22 mouse cellular contexts compared by ENCODE assay signal in the genomic region with DNA sequence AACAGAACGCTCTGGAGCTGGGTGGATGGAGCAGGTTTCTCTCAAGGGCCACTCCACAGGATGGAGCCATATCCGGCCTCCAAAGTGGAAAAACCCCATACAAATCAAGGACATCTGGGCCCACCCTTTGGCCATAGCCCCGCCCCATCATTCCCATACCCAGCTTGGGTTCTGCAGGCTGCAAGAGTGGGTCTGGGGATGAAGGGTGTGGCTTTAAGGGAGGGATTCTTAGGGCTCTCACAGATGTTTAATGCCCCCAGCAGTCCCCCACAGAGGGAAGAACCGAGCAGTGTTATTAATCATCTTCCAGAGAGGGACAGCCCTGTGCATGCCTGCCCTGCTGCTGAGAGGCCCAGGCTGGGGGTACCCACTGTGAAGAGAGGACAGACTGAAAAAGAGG. TPM values are rescaled to one million over a fixed set of nuclear protein-coding genes. Genes with fewer than 3 reads are reported as not detected.
DNase-seq lines count a peak whose midpoint lies in the region; ATAC-seq and TF ChIP-seq lines count a peak whose summit lies in the region.
"Had no signal": no experiment of that assay in that cellular context is flagged by ENCODE, and none has a peak within 500 bp of the region (broad histone marks: within the 10 kb centered on the region; RNA-seq: fewer than 3 reads in every experiment).

No protein-coding gene starts in this region.

- no peaks in the 10 kb centered on the region for H3K9me3 ChIP-seq in intestine, embryonic 15.5 days
- H3K9me3 ChIP-seq in intestine, postnatal 0 days (ENCODE audit: control insufficient read depth): no peaks in the 10 kb centered on the region
- no peaks in the 10 kb centered on the region for H3K9me3 ChIP-seq in midbrain, embryonic 11.5 days (ENCODE audit: control insufficient read depth, low read length)
- no peaks in the 10 kb centered on the region for H3K9me3 ChIP-seq in midbrain, postnatal 0 days (ENCODE audit: low read length)
- no peaks in the 10 kb centered on the region for H3K9me3 ChIP-seq in limb, embryonic 13.5 days
- H3K9me3 ChIP-seq: lung, embryonic 15.5 days; midbrain, embryonic 12.5 days had no signal

- 37% methylated on average over 4 of the region's 4 CpGs for WGBS in intestine, embryonic 15.5 days
- WGBS in intestine, postnatal 0 days: 44% methylated on average over 4 of the region's 4 CpGs
- WGBS in midbrain, embryonic 11.5 days: 45% methylated on average over 4 of the region's 4 CpGs
- WGBS in midbrain, postnatal 0 days: 40% methylated on average over 4 of the region's 4 CpGs
- 35% methylated on average over 4 of the region's 4 CpGs for WGBS in limb, embryonic 13.5 days

- TF ChIP-seq CTCF in intestine, postnatal 0 days (IDR thresholded peaks at IDR 0.05; ENCODE audit: low read depth): no peak
- TF ChIP-seq CTCF in midbrain, postnatal 0 days (IDR thresholded peaks at IDR 0.05): no peak

- 0 out of 2 replicates have a peak, but pooled peaks cover 7% of the 10 kb centered on the region for H3K4me1 ChIP-seq in intestine, embryonic 15.5 days (replicated peaks)
- no peaks in the 10 kb centered on the region for H3K4me1 ChIP-seq in intestine, postnatal 0 days (replicated peaks; ENCODE audit: control insufficient read depth, insufficient read depth, low read length)
- no peaks in the 10 kb centered on the region for H3K4me1 ChIP-seq in midbrain, embryonic 11.5 days (ENCODE audit: control insufficient read depth, insufficient read depth, low read length)
- H3K4me1 ChIP-seq in midbrain, postnatal 0 days (ENCODE audit: insufficient read depth, low read length): no peaks in the 10 kb centered on the region
- H3K4me1 ChIP-seq in limb, embryonic 13.5 days: peaks cover 12% of the 10 kb centered on the region
- H3K4me1 ChIP-seq: lung, embryonic 15.5 days; midbrain, embryonic 12.5 days had no signal

- H3K27ac ChIP-seq in intestine, embryonic 15.5 days: no peak overlapping the region
- no peak overlapping the region for H3K27ac ChIP-seq in intestine, postnatal 0 days (ENCODE audit: low read depth, low read length)
- no peak overlapping the region for H3K27ac ChIP-seq in midbrain, embryonic 11.5 days (ENCODE audit: low read depth, low read length)
- no peak overlapping the region for H3K27ac ChIP-seq in midbrain, postnatal 0 days (ENCODE audit: low read depth, low read length)
- no peak overlapping the region for H3K27ac ChIP-seq in limb, embryonic 13.5 days
- H3K27ac ChIP-seq: heart, adult 2 months; layer of hippocampus, adult 2 months; liver, embryonic 14.5 days; lung, embryonic 15.5 days; midbrain, embryonic 12.5 days had no signal

- H3K27me3 ChIP-seq in intestine, embryonic 15.5 days (replicated peaks): peaks cover 21% of the 10 kb centered on the region
- H3K27me3 ChIP-seq in intestine, postnatal 0 days (replicated peaks; ENCODE audit: control insufficient read depth, insufficient read depth, low read length): peaks cover 21% of the 10 kb centered on the region
- H3K27me3 ChIP-seq in midbrain, embryonic 11.5 days (ENCODE audit: control insufficient read depth, insufficient read depth, low read length): peaks cover 21% of the 10 kb centered on the region
- H3K27me3 ChIP-seq in midbrain, postnatal 0 days (ENCODE audit: insufficient read depth, low read length): peaks cover 21% of the 10 kb centered on the region
- H3K27me3 ChIP-seq in limb, embryonic 13.5 days: peaks cover 22% of the 10 kb centered on the region

- no peak overlapping the region for H3K4me3 ChIP-seq in intestine, embryonic 15.5 days (replicated peaks)
- H3K4me3 ChIP-seq in intestine, postnatal 0 days (ENCODE audit: low read depth, low read length): no peak overlapping the region
- H3K4me3 ChIP-seq in midbrain, embryonic 11.5 days (ENCODE audit: low read depth, low read length): no peak overlapping the region
- H3K4me3 ChIP-seq in midbrain, postnatal 0 days (ENCODE audit: low read depth, low read length): no peak overlapping the region
- no peak overlapping the region for H3K4me3 ChIP-seq in limb, embryonic 13.5 days
- H3K4me3 ChIP-seq: heart, adult 2 months; layer of hippocampus, adult 2 months; lung, embryonic 15.5 days; midbrain, embryonic 12.5 days had no signal

- peak; percentile 56 for DNase-seq in midbrain, embryonic 11.5 days (ENCODE audit: low spot score, missing footprints)
- DNase-seq in midbrain, postnatal 0 days (ENCODE audit: low spot score): no peak
- peak; percentile 65 for DNase-seq in ZHBTc4 (ENCODE audit: low read depth, low spot score)
- DNase-seq in T-cell, adult 2 months (ENCODE audit: low spot score): no peak
- no peak for DNase-seq in left cerebral cortex, adult 9 months (ENCODE audit: low spot score in 2 of 2)
- DNase-seq: adrenal gland, postnatal 14 days; cerebellum, postnatal 25 days; gastrocnemius, postnatal 25 days; heart, adult 2 months; heart, postnatal 36 days; kidney, adult 11 months had no signal

- H3K9ac ChIP-seq in intestine, embryonic 15.5 days: no peak overlapping the region
- H3K9ac ChIP-seq in intestine, postnatal 0 days (ENCODE audit: low read depth, low read length): no peak overlapping the region
- no peak overlapping the region for H3K9ac ChIP-seq in midbrain, embryonic 11.5 days (ENCODE audit: low read length)
- no peak overlapping the region for H3K9ac ChIP-seq in midbrain, postnatal 0 days (replicated peaks; ENCODE audit: low read length, poor library complexity, severe bottlenecking)
- H3K9ac ChIP-seq in limb, embryonic 13.5 days: peak overlapping the region; percentile 13; the same call in 1 of the 2 replicates
- H3K9ac ChIP-seq: liver, embryonic 14.5 days; lung, embryonic 15.5 days; midbrain, embryonic 12.5 days had no signal

- H3K36me3 ChIP-seq in intestine, embryonic 15.5 days: 0 out of 2 replicates have a peak, but pooled peaks cover 6% of the 10 kb centered on the region
- H3K36me3 ChIP-seq in intestine, postnatal 0 days (ENCODE audit: control insufficient read depth, insufficient read depth): peaks cover 7% of the 10 kb centered on the region; the same call in 1 of the 2 replicates
- H3K36me3 ChIP-seq in midbrain, embryonic 11.5 days (ENCODE audit: control insufficient read depth, insufficient read depth, low read length): no peaks in the 10 kb centered on the region
- 0 out of 2 replicates have a peak, but pooled peaks cover 3% of the 10 kb centered on the region for H3K36me3 ChIP-seq in midbrain, postnatal 0 days (ENCODE audit: insufficient read depth, low read length)
- peaks cover 10% of the 10 kb centered on the region; the same call in 1 of the 2 replicates for H3K36me3 ChIP-seq in limb, embryonic 13.5 days
- H3K36me3 ChIP-seq: midbrain, embryonic 12.5 days had no signal

- H3K4me2 ChIP-seq in intestine, embryonic 15.5 days (replicated peaks): no peak overlapping the region
- no peak overlapping the region for H3K4me2 ChIP-seq in intestine, postnatal 0 days (replicated peaks; ENCODE audit: low read depth)
- H3K4me2 ChIP-seq in midbrain, embryonic 11.5 days: no peak overlapping the region
- H3K4me2 ChIP-seq in midbrain, postnatal 0 days (ENCODE audit: low read depth, low read length, poor library complexity, severe bottlenecking): no peak overlapping the region
- no peak overlapping the region for H3K4me2 ChIP-seq in limb, embryonic 13.5 days (replicated peaks)
- H3K4me2 ChIP-seq: lung, embryonic 15.5 days; midbrain, embryonic 12.5 days had no signal

- 0 out of 2 replicates have a peak, but pooled peaks have one; percentile 31 for ATAC-seq in intestine, embryonic 15.5 days
- ATAC-seq in intestine, postnatal 0 days: no peak
- ATAC-seq in midbrain, embryonic 11.5 days (ENCODE audit: low FRiP score): no peak
- ATAC-seq in midbrain, postnatal 0 days (ENCODE audit: low FRiP score): no peak
- ATAC-seq in limb, embryonic 13.5 days (ENCODE audit: low FRiP score, low read depth): 0 out of 2 replicates have a peak, but pooled peaks have one; percentile 20
- ATAC-seq: forebrain, embryonic 16.5 days; hindbrain, embryonic 16.5 days had no signal

RNA-seq across cellular contexts. Expression of a gene that starts 5.8 kb away (rescaled TPM):
- 0.78 and 0.81 TPM in 2 replicates for polyA plus RNA-seq in intestine, embryonic 15.5 days (2015; fragmentation: Nextera tagmentation; extraction: Ambion mirVana)
- polyA plus RNA-seq in intestine, postnatal 0 days (2015; fragmentation: Nextera tagmentation; extraction: Ambion mirVana): 0.25 and 0.47 TPM in 2 replicates
- 0.18 and 0.23 TPM in 2 replicates for polyA plus RNA-seq in midbrain, embryonic 11.5 days (2014; fragmentation: Nextera tagmentation; extraction: Ambion mirVana)
- 0.49 TPM in 1 of 2 replicates, not detected in the other for total RNA-seq in midbrain, postnatal 0 days (2014; rRNA removed)
- polyA plus RNA-seq in midbrain, postnatal 0 days (2015; fragmentation: Nextera tagmentation; extraction: Ambion mirVana): 0.22 and 0.50 TPM in 2 replicates
- polyA plus RNA-seq in limb, embryonic 13.5 days (2015; fragmentation: Nextera tagmentation; extraction: Ambion mirVana): 2.6 and 3.7 TPM in 2 replicates
- total RNA-seq: gastrocnemius, postnatal 25 days; heart, adult 2 months; heart, postnatal 36 days; layer of hippocampus, adult 2 months had no signal
- polyA plus RNA-seq: forebrain, embryonic 16.5 days had no signal

RNA-seq across cellular contexts. Expression of a gene that starts 10.5 kb away (rescaled TPM):
- 32.4 and 33.9 TPM in 2 replicates for polyA plus RNA-seq in intestine, embryonic 15.5 days (2015; fragmentation: Nextera tagmentation; extraction: Ambion mirVana)
- 47.4 and 47.8 TPM in 2 replicates for polyA plus RNA-seq in intestine, postnatal 0 days (2015; fragmentation: Nextera tagmentation; extraction: Ambion mirVana)
- polyA plus RNA-seq in midbrain, embryonic 11.5 days (2014; fragmentation: Nextera tagmentation; extraction: Ambion mirVana): 19.2 and 23.0 TPM in 2 replicates
- 9.6 and 14.1 TPM in 2 replicates for total RNA-seq in midbrain, postnatal 0 days (2014; rRNA removed)
- polyA plus RNA-seq in midbrain, postnatal 0 days (2015; fragmentation: Nextera tagmentation; extraction: Ambion mirVana): 20.6 and 22.6 TPM in 2 replicates
- 23.1 and 26.0 TPM in 2 replicates for polyA plus RNA-seq in limb, embryonic 13.5 days (2015; fragmentation: Nextera tagmentation; extraction: Ambion mirVana)

RNA-seq across cellular contexts. Expression of a gene that starts 19.4 kb away (rescaled TPM):
- not detected in 2 replicates for polyA plus RNA-seq in intestine, embryonic 15.5 days (2015; fragmentation: Nextera tagmentation; extraction: Ambion mirVana)
- polyA plus RNA-seq in intestine, postnatal 0 days (2015; fragmentation: Nextera tagmentation; extraction: Ambion mirVana): 0.27 TPM in 1 of 2 replicates, not detected in the other
- not detected in 2 replicates for polyA plus RNA-seq in midbrain, embryonic 11.5 days (2014; fragmentation: Nextera tagmentation; extraction: Ambion mirVana)
- not detected in 2 replicates for total RNA-seq in midbrain, postnatal 0 days (2014; rRNA removed)
- 0.21 and 0.37 TPM in 2 replicates for polyA plus RNA-seq in midbrain, postnatal 0 days (2015; fragmentation: Nextera tagmentation; extraction: Ambion mirVana)
- not detected in 2 replicates for polyA plus RNA-seq in limb, embryonic 13.5 days (2015; fragmentation: Nextera tagmentation; extraction: Ambion mirVana)
- total RNA-seq: adrenal gland, postnatal 14 days; CH12.LX had no signal
- polyA plus RNA-seq: forebrain, embryonic 16.5 days; hindbrain, embryonic 16.5 days; limb, embryonic 11.5 days; lung, embryonic 15.5 days; midbrain, embryonic 12.5 days had no signal

RNA-seq across cellular contexts. Expression of a gene that starts 22.7 kb away (rescaled TPM):
- 303 and 319 TPM in 2 replicates for polyA plus RNA-seq in intestine, embryonic 15.5 days (2015; fragmentation: Nextera tagmentation; extraction: Ambion mirVana)
- polyA plus RNA-seq in intestine, postnatal 0 days (2015; fragmentation: Nextera tagmentation; extraction: Ambion mirVana): 406 and 413 TPM in 2 replicates
- polyA plus RNA-seq in midbrain, embryonic 11.5 days (2014; fragmentation: Nextera tagmentation; extraction: Ambion mirVana): 198 and 210 TPM in 2 replicates
- total RNA-seq in midbrain, postnatal 0 days (2014; rRNA removed): 150 and 170 TPM in 2 replicates
- polyA plus RNA-seq in midbrain, postnatal 0 days (2015; fragmentation: Nextera tagmentation; extraction: Ambion mirVana): 344 and 349 TPM in 2 replicates
- polyA plus RNA-seq in limb, embryonic 13.5 days (2015; fragmentation: Nextera tagmentation; extraction: Ambion mirVana): 206 and 215 TPM in 2 replicates

RNA-seq across cellular contexts. Expression of a gene that starts 29.1 kb away (rescaled TPM):
- polyA plus RNA-seq in intestine, embryonic 15.5 days (2015; fragmentation: Nextera tagmentation; extraction: Ambion mirVana): 1,514 and 1,667 TPM in 2 replicates
- 757 and 776 TPM in 2 replicates for polyA plus RNA-seq in intestine, postnatal 0 days (2015; fragmentation: Nextera tagmentation; extraction: Ambion mirVana)
- polyA plus RNA-seq in midbrain, embryonic 11.5 days (2014; fragmentation: Nextera tagmentation; extraction: Ambion mirVana): 1,270 and 1,392 TPM in 2 replicates
- 2,209 and 2,389 TPM in 2 replicates for total RNA-seq in midbrain, postnatal 0 days (2014; rRNA removed)
- 749 and 802 TPM in 2 replicates for polyA plus RNA-seq in midbrain, postnatal 0 days (2015; fragmentation: Nextera tagmentation; extraction: Ambion mirVana)
- polyA plus RNA-seq in limb, embryonic 13.5 days (2015; fragmentation: Nextera tagmentation; extraction: Ambion mirVana): 1,267 and 1,298 TPM in 2 replicates

Comparison
In these comparisons a context has a peak if more than half of its experiments do, and no peak if none do; other contexts are left out.
1. ATAC-seq: peak in intestine, embryonic 15.5 days (single experiment) and limb, embryonic 13.5 days (single experiment); none in intestine, postnatal 0 days (single experiment), midbrain, embryonic 11.5 days (single experiment) and midbrain, postnatal 0 days (single experiment).
2. DNase-seq: peak in midbrain, embryonic 11.5 days (single experiment) and ZHBTc4 (single experiment); none in midbrain, postnatal 0 days (single experiment), T-cell, adult 2 months (single experiment) and left cerebral cortex, adult 9 months (0 of 2).